Mouse (Mus musculus) kidney, postnatal 25 days (tissue): Measurements from ENCODE around the gene Amy2a3.
"Not testable (repeated sequence)": the region's sequence is repeated elsewhere in the genome, so short reads cannot be mapped to it uniquely, and the experiment has no call there.

Source experiments
- DNase-seq, 2 experiments: peaks; one replicate each; pipeline ENCODE4 v3.0.0; 2021; ENCODE audit warnings: mixed read lengths in 2 of 2

The Amy2a3 gene

DNA sequence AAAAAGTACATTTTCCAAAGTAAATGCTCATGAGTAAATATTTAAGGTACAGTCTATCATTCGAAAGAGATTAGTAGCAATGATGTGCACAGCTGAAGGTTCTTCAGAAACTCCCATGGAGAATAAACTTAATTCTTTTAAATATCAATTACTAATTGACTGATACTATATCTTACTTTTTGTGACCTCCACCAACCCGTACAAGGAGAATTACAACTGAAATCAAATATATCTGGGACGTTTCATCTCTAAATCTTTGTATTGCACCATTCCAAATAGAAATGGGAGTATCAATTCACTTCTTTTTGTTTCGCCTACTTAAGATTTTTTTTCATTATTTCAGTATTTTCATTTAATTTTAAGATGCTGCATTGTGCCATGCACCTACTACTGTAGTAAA lies at the start of gene Amy2a3:
Gene Amy2a3, minus strand, starts transcription at position 101 of the 400 bp plus-strand sequence.
- DNase-seq, result not testable (repeated sequence)

DNA sequence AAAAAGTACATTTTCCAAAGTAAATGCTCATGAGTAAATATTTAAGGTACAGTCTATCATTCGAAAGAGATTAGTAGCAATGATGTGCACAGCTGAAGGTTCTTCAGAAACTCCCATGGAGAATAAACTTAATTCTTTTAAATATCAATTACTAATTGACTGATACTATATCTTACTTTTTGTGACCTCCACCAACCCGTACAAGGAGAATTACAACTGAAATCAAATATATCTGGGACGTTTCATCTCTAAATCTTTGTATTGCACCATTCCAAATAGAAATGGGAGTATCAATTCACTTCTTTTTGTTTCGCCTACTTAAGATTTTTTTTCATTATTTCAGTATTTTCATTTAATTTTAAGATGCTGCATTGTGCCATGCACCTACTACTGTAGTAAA lies 32.7 kb upstream of the Amy2a3 start, which contains the start of gene Amy2a2:
Gene Amy2a2, minus strand, starts transcription at position 101 of the 400 bp plus-strand sequence.
- not testable (repeated sequence) for DNase-seq

DNA sequence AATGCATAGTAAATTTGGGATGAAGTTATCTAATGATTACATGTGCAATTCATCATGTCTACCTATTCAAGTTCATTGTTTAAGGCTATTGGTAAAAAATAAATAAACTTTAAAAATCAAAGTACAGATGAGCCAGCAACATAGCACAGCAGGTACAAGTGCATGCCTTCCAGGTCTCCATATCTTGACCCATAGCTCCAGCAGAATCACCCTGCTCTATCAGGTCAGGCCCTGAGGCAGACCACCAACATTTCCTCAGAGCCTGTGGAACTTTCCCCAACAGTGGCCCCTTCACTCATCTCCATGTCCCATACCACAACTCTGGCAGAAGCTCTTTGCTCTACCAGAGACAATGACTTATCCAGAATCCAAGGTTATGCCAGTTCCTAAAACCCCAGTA lies 21.6 kb upstream of the Amy2a3 start:
- DNase-seq, result not testable (repeated sequence)

DNA sequence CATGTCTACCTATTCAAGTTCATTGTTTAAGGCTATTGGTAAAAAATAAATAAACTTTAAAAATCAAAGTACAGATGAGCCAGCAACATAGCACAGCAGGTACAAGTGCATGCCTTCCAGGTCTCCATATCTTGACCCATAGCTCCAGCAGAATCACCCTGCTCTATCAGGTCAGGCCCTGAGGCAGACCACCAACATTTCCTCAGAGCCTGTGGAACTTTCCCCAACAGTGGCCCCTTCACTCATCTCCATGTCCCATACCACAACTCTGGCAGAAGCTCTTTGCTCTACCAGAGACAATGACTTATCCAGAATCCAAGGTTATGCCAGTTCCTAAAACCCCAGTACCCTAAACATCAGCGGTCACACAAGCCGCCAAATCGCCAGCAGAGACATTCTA lies 10.9 kb downstream of the Amy2a3 start:
- DNase-seq, result not testable (repeated sequence)

DNA sequence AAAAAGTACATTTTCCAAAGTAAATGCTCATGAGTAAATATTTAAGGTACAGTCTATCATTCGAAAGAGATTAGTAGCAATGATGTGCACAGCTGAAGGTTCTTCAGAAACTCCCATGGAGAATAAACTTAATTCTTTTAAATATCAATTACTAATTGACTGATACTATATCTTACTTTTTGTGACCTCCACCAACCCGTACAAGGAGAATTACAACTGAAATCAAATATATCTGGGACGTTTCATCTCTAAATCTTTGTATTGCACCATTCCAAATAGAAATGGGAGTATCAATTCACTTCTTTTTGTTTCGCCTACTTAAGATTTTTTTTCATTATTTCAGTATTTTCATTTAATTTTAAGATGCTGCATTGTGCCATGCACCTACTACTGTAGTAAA lies 32.5 kb downstream of the Amy2a3 start, which contains the start of gene Amy2a4:
Gene Amy2a4, minus strand, starts transcription at position 101 of the 400 bp plus-strand sequence.
- DNase-seq, result not testable (repeated sequence)

DNA sequence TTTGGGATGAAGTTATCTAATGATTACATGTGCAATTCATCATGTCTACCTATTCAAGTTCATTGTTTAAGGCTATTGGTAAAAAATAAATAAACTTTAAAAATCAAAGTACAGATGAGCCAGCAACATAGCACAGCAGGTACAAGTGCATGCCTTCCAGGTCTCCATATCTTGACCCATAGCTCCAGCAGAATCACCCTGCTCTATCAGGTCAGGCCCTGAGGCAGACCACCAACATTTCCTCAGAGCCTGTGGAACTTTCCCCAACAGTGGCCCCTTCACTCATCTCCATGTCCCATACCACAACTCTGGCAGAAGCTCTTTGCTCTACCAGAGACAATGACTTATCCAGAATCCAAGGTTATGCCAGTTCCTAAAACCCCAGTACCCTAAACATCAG lies 43.6 kb downstream of the Amy2a3 start:
- DNase-seq, result not testable (repeated sequence)

DNA sequence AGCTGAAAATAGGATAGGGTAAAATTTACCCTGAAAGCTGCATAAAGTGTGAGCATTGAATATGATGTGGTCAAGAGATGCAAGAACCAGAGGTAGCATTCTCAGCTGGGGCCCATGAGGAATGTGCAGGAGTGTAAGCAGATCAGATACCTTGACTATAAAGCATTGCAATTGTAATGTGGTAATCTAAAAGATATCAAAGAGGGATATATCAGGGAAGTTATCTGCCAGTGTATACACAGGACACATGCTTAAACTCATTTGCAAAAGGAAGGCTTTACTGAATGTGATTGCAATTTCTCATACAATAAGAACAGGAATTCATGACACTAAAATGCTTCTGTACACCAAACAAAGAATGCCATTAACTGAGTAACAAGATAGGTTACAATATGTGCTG lies 44.3 kb downstream of the Amy2a3 start:
- DNase-seq, result not testable (repeated sequence)
